Mouse (Mus musculus): ENCODE results near the gene Lifr. TPM values are rescaled to one million over a fixed set of nuclear protein-coding genes. Genes with fewer than 3 reads are reported as not detected.

The Lifr gene
- polyA plus RNA-seq, 1 experiment from 2014 or later = 16.8 TPM

- no peak overlapping the region for H3K4me2 ChIP-seq (ENCODE audit: low read length)
- WGBS = 47% methylated on average over 3 of the region's 3 CpGs
- no peak overlapping the region for H3K9ac ChIP-seq (ENCODE audit: low read depth, low read length)
- no peaks in the 10 kb centered on the region for H3K36me3 ChIP-seq (ENCODE audit: control insufficient read depth, insufficient read depth, low read length)
- no peak overlapping the region for H3K4me3 ChIP-seq (ENCODE audit: low read length)
- H3K4me1 ChIP-seq (ENCODE audit: control insufficient read depth, insufficient read depth, low read depth, low read length) = peaks cover 18% of the 10 kb centered on the region
- H3K27me3 ChIP-seq (replicated peaks; ENCODE audit: control insufficient read depth, insufficient read depth, low read length) = no peaks in the 10 kb centered on the region
- no peak overlapping the region for H3K27ac ChIP-seq (ENCODE audit: low read depth, low read length)
- ATAC-seq = no peak
- no peaks in the 10 kb centered on the region for H3K9me3 ChIP-seq (ENCODE audit: control insufficient read depth, low read length)
Observed at GRCm38 (mm10) chr15:7197652-7198445, 107.4 kb downstream of the Lifr start.

DNA sequence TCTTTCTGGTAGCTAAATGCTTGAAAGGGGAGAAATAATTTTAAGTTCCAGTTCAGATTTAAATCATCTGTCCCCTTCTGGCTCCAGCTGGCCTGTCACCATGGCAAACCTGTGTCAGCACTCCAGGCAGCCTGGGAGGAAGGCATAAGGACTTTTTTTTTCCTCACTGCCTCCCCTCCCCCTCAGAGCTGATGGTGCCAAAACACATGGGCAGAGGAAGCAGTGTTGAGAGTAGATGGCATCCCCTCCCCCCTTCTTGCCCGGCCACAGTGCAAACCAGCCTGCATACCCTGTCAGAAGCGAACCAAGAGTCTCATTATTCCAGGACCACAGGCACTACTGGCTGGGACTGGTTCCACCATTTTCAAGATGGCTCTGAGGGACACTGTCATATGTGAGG is 108.4 kb downstream of the Lifr start:
- no peaks in the 10 kb centered on the region for H3K36me3 ChIP-seq (ENCODE audit: control insufficient read depth, insufficient read depth, low read length)
- no peak overlapping the region for H3K9ac ChIP-seq (ENCODE audit: low read depth, low read length)
- 19% methylated on average over 2 of the region's 2 CpGs for WGBS
- ATAC-seq = peak; percentile 85
- H3K4me2 ChIP-seq (ENCODE audit: low read length) = no peak overlapping the region
- peaks cover 18% of the 10 kb centered on the region for H3K4me1 ChIP-seq (ENCODE audit: control insufficient read depth, insufficient read depth, low read depth, low read length)
- H3K9me3 ChIP-seq (ENCODE audit: control insufficient read depth, low read length) = no peaks in the 10 kb centered on the region
- H3K4me3 ChIP-seq (ENCODE audit: low read length) = no peak overlapping the region
- no peak overlapping the region for H3K27ac ChIP-seq (ENCODE audit: low read depth, low read length)
- H3K27me3 ChIP-seq (replicated peaks; ENCODE audit: control insufficient read depth, insufficient read depth, low read length) = no peaks in the 10 kb centered on the region

- peaks cover 13% of the 10 kb centered on the region; the same call in 1 of the 2 replicates for H3K4me1 ChIP-seq (ENCODE audit: control insufficient read depth, insufficient read depth, low read depth, low read length)
- H3K4me3 ChIP-seq (ENCODE audit: low read length) = no peak overlapping the region
- no peak overlapping the region for H3K27ac ChIP-seq (ENCODE audit: low read depth, low read length)
- 51% methylated on average over 6 of the region's 6 CpGs for WGBS
- H3K9me3 ChIP-seq (ENCODE audit: control insufficient read depth, low read length) = no peaks in the 10 kb centered on the region
- no peak overlapping the region for H3K4me2 ChIP-seq (ENCODE audit: low read length)
- no peak for ATAC-seq
- no peaks in the 10 kb centered on the region for H3K36me3 ChIP-seq (ENCODE audit: control insufficient read depth, insufficient read depth, low read length)
- no peak overlapping the region for H3K9ac ChIP-seq (ENCODE audit: low read depth, low read length)
- H3K27me3 ChIP-seq (replicated peaks; ENCODE audit: control insufficient read depth, insufficient read depth, low read length) = no peaks in the 10 kb centered on the region
Observed at GRCm38 (mm10) chr15:7200286-7200685, 109.9 kb downstream of the Lifr start.

- Histone ChIP-seq H3K4me2 (ENCODE audit: low read length) (no peak overlapping the region), H3K27me3 (replicated peaks; ENCODE audit: control insufficient read depth, insufficient read depth, low read length) (no peaks in the 10 kb centered on the region), H3K9me3 (ENCODE audit: control insufficient read depth, low read length) (no peaks in the 10 kb centered on the region), H3K4me3 (ENCODE audit: low read length) (no peak overlapping the region), H3K36me3 (ENCODE audit: control insufficient read depth, insufficient read depth, low read length) (no peaks in the 10 kb centered on the region), H3K27ac (ENCODE audit: low read depth, low read length) (peak overlapping the region; percentile 37; the same call in 1 of the 2 replicates), H3K9ac (ENCODE audit: low read depth, low read length) (no peak overlapping the region), H3K4me1 (ENCODE audit: control insufficient read depth, insufficient read depth, low read depth, low read length) (peaks cover 10% of the 10 kb centered on the region; the same call in 1 of the 2 replicates)
- 55% methylated on average over 9 of the region's 9 CpGs for WGBS
- ATAC-seq = no peak
Observed at GRCm38 (mm10) chr15:7201421-7202380, 111.3 kb downstream of the Lifr start.

GRCm38 (mm10) chr15:7202981-7203380 is 112.6 kb downstream of the Lifr start:
- Histone ChIP-seq H3K9ac (ENCODE audit: low read depth, low read length) (no peak overlapping the region), H3K4me2 (ENCODE audit: low read length) (no peak overlapping the region), H3K4me1 (ENCODE audit: control insufficient read depth, insufficient read depth, low read depth, low read length) (peaks cover 10% of the 10 kb centered on the region; the same call in 1 of the 2 replicates), H3K27ac (ENCODE audit: low read depth, low read length) (no peak overlapping the region), H3K36me3 (ENCODE audit: control insufficient read depth, insufficient read depth, low read length) (no peaks in the 10 kb centered on the region), H3K4me3 (ENCODE audit: low read length) (no peak overlapping the region), H3K27me3 (replicated peaks; ENCODE audit: control insufficient read depth, insufficient read depth, low read length) (no peaks in the 10 kb centered on the region), H3K9me3 (ENCODE audit: control insufficient read depth, low read length) (no peaks in the 10 kb centered on the region)
- WGBS = 86% methylated on average over 5 of the region's 5 CpGs
- ATAC-seq = no peak

DNA sequence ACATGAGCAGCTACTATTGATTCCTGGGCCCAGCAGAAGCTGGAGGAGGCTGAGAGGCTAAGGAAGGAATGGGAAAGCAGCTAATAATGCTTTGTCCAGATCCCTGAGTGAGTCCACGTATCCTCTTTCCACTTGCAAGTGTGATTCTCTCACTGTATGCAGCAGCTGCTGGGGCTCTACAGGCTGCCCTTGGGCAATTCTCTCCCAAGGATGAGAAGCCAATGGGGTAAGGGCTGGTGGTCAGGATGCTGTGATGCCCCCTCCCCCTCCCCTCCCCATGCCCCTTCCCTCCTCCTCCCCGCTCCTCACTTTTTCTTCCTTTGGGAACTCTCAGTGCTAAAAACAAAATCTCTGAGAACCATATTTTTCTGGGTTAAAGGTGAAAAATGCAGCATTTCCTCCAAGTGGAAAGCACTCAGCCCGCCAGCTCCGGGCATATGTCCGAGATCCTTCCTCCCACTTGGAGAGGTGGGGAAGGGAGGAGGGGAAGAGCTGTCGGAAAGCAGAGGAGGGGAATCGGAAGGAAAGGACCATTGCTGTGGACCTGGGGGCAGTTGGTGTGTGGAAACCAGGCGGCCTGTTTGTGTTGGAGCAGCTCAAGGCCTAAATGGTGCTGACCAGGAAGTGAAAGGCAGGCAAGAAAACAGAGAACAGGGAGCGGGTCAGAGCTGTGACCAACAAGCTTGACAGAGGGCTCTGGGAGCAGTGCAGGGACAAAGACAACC is 113.4 kb downstream of the Lifr start:
- no peak overlapping the region for H3K27ac ChIP-seq (ENCODE audit: low read depth, low read length)
- no peak for ATAC-seq

DNA sequence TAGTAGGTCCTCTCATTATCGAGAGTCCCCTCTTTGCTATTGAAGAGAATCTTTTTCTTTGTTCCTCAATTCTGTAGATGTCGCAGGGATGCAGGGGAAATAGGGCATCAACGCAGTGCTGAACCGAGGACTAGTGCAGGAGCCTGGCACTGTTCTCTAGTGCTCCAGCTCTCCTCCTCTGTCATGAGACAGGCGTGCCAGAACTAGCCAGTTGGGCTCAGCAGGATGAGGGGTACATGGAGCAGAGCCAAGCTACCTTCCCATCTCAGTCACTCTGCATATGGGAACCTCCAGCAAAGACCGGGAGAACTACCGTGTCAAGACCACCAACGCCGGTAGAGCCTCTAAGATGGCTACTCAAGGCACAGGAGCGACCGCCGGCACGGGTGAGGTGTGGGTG is 114.5 kb downstream of the Lifr start:
- Histone ChIP-seq H3K4me2 (ENCODE audit: low read length) (no peak overlapping the region), H3K27me3 (replicated peaks; ENCODE audit: control insufficient read depth, insufficient read depth, low read length) (no peaks in the 10 kb centered on the region), H3K27ac (ENCODE audit: low read depth, low read length) (no peak overlapping the region), H3K4me1 (ENCODE audit: control insufficient read depth, insufficient read depth, low read depth, low read length) (peaks cover 5% of the 10 kb centered on the region; the same call in 1 of the 2 replicates), H3K36me3 (ENCODE audit: control insufficient read depth, insufficient read depth, low read length) (no peaks in the 10 kb centered on the region), H3K9ac (ENCODE audit: low read depth, low read length) (no peak overlapping the region), H3K4me3 (ENCODE audit: low read length) (no peak overlapping the region), H3K9me3 (ENCODE audit: control insufficient read depth, low read length) (no peaks in the 10 kb centered on the region)
- ATAC-seq = peak; percentile 66
- WGBS = 75% methylated on average over 13 of the region's 13 CpGs

More for the DNA sequence above, 113.4 kb downstream of the Lifr start:
- Histone ChIP-seq H3K9me3 (ENCODE audit: control insufficient read depth, low read length) (no peaks in the 10 kb centered on the region), H3K4me2 (ENCODE audit: low read length) (no peak overlapping the region), H3K9ac (ENCODE audit: low read depth, low read length) (no peak overlapping the region), H3K4me1 (ENCODE audit: control insufficient read depth, insufficient read depth, low read depth, low read length) (peaks cover 9% of the 10 kb centered on the region; the same call in 1 of the 2 replicates), H3K27me3 (replicated peaks; ENCODE audit: control insufficient read depth, insufficient read depth, low read length) (no peaks in the 10 kb centered on the region), H3K4me3 (ENCODE audit: low read length) (no peak overlapping the region), H3K36me3 (ENCODE audit: control insufficient read depth, insufficient read depth, low read length) (no peaks in the 10 kb centered on the region)
- WGBS = 64% methylated on average over 9 of the region's 9 CpGs

- Histone ChIP-seq H3K4me1 (ENCODE audit: control insufficient read depth, insufficient read depth, low read depth, low read length) (peaks cover 5% of the 10 kb centered on the region; the same call in 1 of the 2 replicates), H3K9me3 (ENCODE audit: control insufficient read depth, low read length) (no peaks in the 10 kb centered on the region), H3K4me2 (ENCODE audit: low read length) (no peak overlapping the region), H3K27ac (ENCODE audit: low read depth, low read length) (no peak overlapping the region), H3K9ac (ENCODE audit: low read depth, low read length) (no peak overlapping the region), H3K4me3 (ENCODE audit: low read length) (no peak overlapping the region), H3K27me3 (replicated peaks; ENCODE audit: control insufficient read depth, insufficient read depth, low read length) (no peaks in the 10 kb centered on the region), H3K36me3 (ENCODE audit: control insufficient read depth, insufficient read depth, low read length) (no peaks in the 10 kb centered on the region)
- no peak for ATAC-seq
- 51% methylated on average over 5 of the region's 5 CpGs for WGBS
Observed at GRCm38 (mm10) chr15:7206110-7206509, 115.7 kb downstream of the Lifr start.

All from hindbrain, embryonic 16.5 days (tissue).